Mouse (Mus musculus) liver, embryonic 14.5 days (tissue): ENCODE measurements around the gene Itga7. TPM values are rescaled to one million over a fixed set of nuclear protein-coding genes. Genes with fewer than 3 reads are reported as not detected.

ENCODE experiments used
- ATAC-seq: fragments of 200-750 bp; cut with Nextera tagmentation; 2 replicates; pipeline ENCODE4 v1.8.0; 2017; ENCODE audit warnings: moderate number of reproducible peaks, mild to moderate bottlenecking, moderate library complexity; ENCODE audit not compliant: insufficient read depth
- DNase-seq, 3 experiments: peaks; one replicate each; pipeline ENCODE4 v3.0.0-alpha.2; 2012 to 2013; ENCODE audit warnings: low read depth in 3 of 3, low spot score in 3 of 3
- H3K27ac ChIP-seq: fragments of 300-500 bp; sonication (generic); 2 replicates; pipeline ENCODE4 v1.5.1; 2014; ENCODE audit warnings: moderate library complexity, mild to moderate bottlenecking, control low read depth, inconsistent platforms
- H3K27me3 ChIP-seq: fragments of 300-500 bp; sonication (generic); 2 replicates; pipeline ENCODE4 v1.6.1; 2014; ENCODE audit warnings: mild to moderate bottlenecking, low read length, moderate library complexity; ENCODE audit not compliant: control insufficient read depth, insufficient read depth
- H3K36me3 ChIP-seq: fragments of 300-500 bp; sonication (generic); replicated peaks from 2 replicates; pipeline ENCODE4 v1.6.1; 2014; ENCODE audit warnings: low read depth; ENCODE audit not compliant: control insufficient read depth, insufficient read depth
- H3K4me1 ChIP-seq, 2 experiments: fragments of 200-500 bp in 1 of 2; fragments of 300-500 bp in 1 of 2; sonication (generic) in 1 of 2; replicated peaks; 2 replicates each; pipeline ENCODE4 v1.6.1; 2012 to 2014; ENCODE audit warnings: antibody characterized with exemption in 1 of 2, inconsistent platforms in 1 of 2, low read length in 1 of 2; ENCODE audit not compliant: control insufficient read depth in 2 of 2, insufficient read depth in 2 of 2
- H3K4me2 ChIP-seq: fragments of 300-500 bp; sonication (generic); 2 replicates; pipeline ENCODE4 v1.6.1; 2014; ENCODE audit warnings: low read depth, mild to moderate bottlenecking, control low read depth, moderate library complexity
- H3K4me3 ChIP-seq, 2 experiments: fragments of 200-500 bp in 1 of 2; fragments of 300-500 bp in 1 of 2; sonication (generic) in 1 of 2; 2 replicates each; pipeline ENCODE4 v1.5.1; 2012 to 2014; ENCODE audit warnings: low read depth in 2 of 2, low read length in 2 of 2, mild to moderate bottlenecking in 2 of 2, control low read depth in 1 of 2, inconsistent platforms in 1 of 2, moderate library complexity in 1 of 2; ENCODE audit not compliant: insufficient read depth in 1 of 2
- H3K9ac ChIP-seq: fragments of 300-500 bp; sonication (generic); replicated peaks from 2 replicates; pipeline ENCODE4 v1.6.1; 2014; ENCODE audit warnings: mild to moderate bottlenecking, control low read depth, moderate library complexity
- H3K9me3 ChIP-seq: fragments of 300-500 bp; sonication (generic); 2 replicates; pipeline ENCODE4 v1.6.1; 2016; ENCODE audit warnings: low read length, mixed read lengths; ENCODE audit not compliant: control insufficient read depth
- CTCF ChIP-seq: IDR thresholded peaks from 2 replicates; pipeline ENCODE4 v1.5.1; 2016; ENCODE audit warnings: antibody characterized with exemption, low read depth, control low read depth
- EP300 ChIP-seq: IDR thresholded peaks from 2 replicates; pipeline ENCODE4 v1.6.1; 2016; ENCODE audit warnings: antibody characterized with exemption, low read depth
- WGBS: fragments of 180-500 bp; shearing (Covaris S2); extraction: QIAGEN DNeasy Blood & Tissue Kit; methylation state at CpG from one replicate; pipeline ENCODE4 v1.1.7; 2014; ENCODE audit not compliant: insufficient replicate concordance; 5-methylcytosine and 5-hydroxymethylcytosine counted together
- polyA plus RNA-seq, 2 experiments: library from polyadenylated mRNA; depleted of rRNA in 1 of 2; stranded (reverse) in 1 of 2; unstranded in 1 of 2; fragments of >200 nt; fragmentation: Nextera tagmentation in 1 of 2; extraction: Ambion mirVana in 1 of 2; gene quantifications; 2 replicates each; pipeline versions ENCODE4 v1.2.1 to v1.2.3; 2012 to 2014

Gene Itga7
- polyA plus RNA-seq, 2 experiments = 0.15 to 0.19 TPM

- H3K4me2 ChIP-seq = no peak overlapping the region
- no peaks in the 10 kb centered on the region for H3K9me3 ChIP-seq
- no peak for DNase-seq
- no peak for TF ChIP-seq EP300
- no peak for TF ChIP-seq CTCF
- H3K4me1 ChIP-seq = 0 out of 4 replicates have a peak, but pooled peaks cover 0 to 5% of the 10 kb centered on the region in 2 experiments
- H3K36me3 ChIP-seq = no peaks in the 10 kb centered on the region
- H3K27ac ChIP-seq = no peak overlapping the region
- WGBS = 14% methylated on average over 1 of the region's 1 CpGs
- no peak for ATAC-seq
- peaks cover 42% of the 10 kb centered on the region for H3K27me3 ChIP-seq
- H3K4me3 ChIP-seq = no peak overlapping the region
- H3K9ac ChIP-seq = no peak overlapping the region
Observed at GRCm38 (mm10) chr10:128896807-128897206, 36.8 kb upstream of the Itga7 start.

- Histone ChIP-seq H3K9me3 (no peaks in the 10 kb centered on the region), H3K27ac (no peak overlapping the region), H3K4me3 (no peak overlapping the region), H3K9ac (no peak overlapping the region), H3K27me3 (peaks cover 35% of the 10 kb centered on the region), H3K4me1 (0 out of 4 replicates have a peak, but pooled peaks cover 0 to 5% of the 10 kb centered on the region in 2 experiments), H3K4me2 (no peak overlapping the region), H3K36me3 (no peaks in the 10 kb centered on the region)
- DNase-seq (no peak), ATAC-seq (no peak)
- no peak for TF ChIP-seq CTCF
- TF ChIP-seq EP300 = no peak
- WGBS = 5% methylated on average over 1 of the region's 1 CpGs
Observed at GRCm38 (mm10) chr10:128897501-128897900, 36.1 kb upstream of the Itga7 start.

GRCm38 (mm10) chr10:128899759-128900490, 33.7 kb upstream of the Itga7 start:
- no peak for DNase-seq
- H3K9me3 ChIP-seq = no peaks in the 10 kb centered on the region
- no peak overlapping the region for H3K4me2 ChIP-seq
- H3K9ac ChIP-seq = no peak overlapping the region
- H3K27ac ChIP-seq = no peak overlapping the region
- peaks cover 16% of the 10 kb centered on the region for H3K27me3 ChIP-seq
- no peak for ATAC-seq
- H3K4me3 ChIP-seq = no peak overlapping the region
- no peak for TF ChIP-seq EP300
- TF ChIP-seq CTCF = no peak
- H3K4me1 ChIP-seq = 0 out of 4 replicates have a peak, but pooled peaks cover 0 to 5% of the 10 kb centered on the region in 2 experiments
- no peaks in the 10 kb centered on the region for H3K36me3 ChIP-seq
- 51% methylated on average over 6 of the region's 6 CpGs for WGBS

DNA sequence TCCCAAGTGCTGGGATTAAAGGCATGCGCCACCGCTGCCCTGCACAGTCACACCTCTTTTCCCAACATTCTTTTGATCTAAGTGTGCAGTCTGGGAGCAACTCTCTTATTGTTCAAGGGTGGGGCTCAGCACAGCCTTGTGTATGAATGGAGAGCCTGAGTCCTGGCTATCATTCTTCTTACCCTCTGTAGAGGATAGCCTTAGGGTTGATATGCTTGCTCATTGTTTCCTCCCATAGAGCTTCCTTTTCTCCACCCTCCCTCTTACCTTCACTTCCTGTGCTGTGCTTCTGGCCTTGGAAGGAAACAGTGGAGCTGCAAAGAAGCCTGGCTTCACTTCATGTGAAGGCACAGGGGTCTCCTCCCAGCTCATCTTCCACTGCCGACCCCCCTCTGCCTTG, 32.9 kb upstream of the Itga7 start, which contains the start of gene Cd63:
TSS of gene Cd63 (plus strand) at position 292 of the 400 bp plus-strand sequence.
- Histone ChIP-seq H3K27me3 (peaks cover 14% of the 10 kb centered on the region), H3K27ac (no peak within 1 kb of the TSS), H3K9me3 (no peaks in the 10 kb centered on the region), H3K4me2 (no peak within 1 kb of the TSS), H3K4me3 (no peak within 1 kb of the TSS), H3K36me3 (no peaks in the 10 kb centered on the region), H3K9ac (no peak within 1 kb of the TSS), H3K4me1 (0 out of 4 replicates have a peak, but pooled peaks cover 0 to 3% of the 10 kb centered on the region in 2 experiments)
- 58% methylated on average over 3 of the region's 3 CpGs for WGBS
- TF ChIP-seq CTCF (no peak), EP300 (no peak)
- ATAC-seq = no peak
- DNase-seq = no peak

- Histone ChIP-seq H3K27me3 (peaks cover 7% of the 10 kb centered on the region), H3K9me3 (no peaks in the 10 kb centered on the region), H3K4me2 (no peak overlapping the region), H3K4me3 (no peak overlapping the region), H3K27ac (no peak overlapping the region), H3K9ac (no peak overlapping the region), H3K4me1 (0 out of 4 replicates have a peak, but pooled peaks cover 0 to 3% of the 10 kb centered on the region in 2 experiments), H3K36me3 (no peaks in the 10 kb centered on the region)
- DNase-seq (no peak), ATAC-seq (peak; percentile 16; the same call in 1 of the 2 replicates)
- no peak for TF ChIP-seq EP300
- no peak for TF ChIP-seq CTCF
- 34% methylated on average over 1 of the region's 1 CpGs for WGBS
Observed at GRCm38 (mm10) chr10:128901409-128901808, 32.2 kb upstream of the Itga7 start.
